Mouse (Mus musculus): ENCODE measurements around the gene Ros1.

GRCm38 (mm10) chr10:52092181-52092580, 102.9 kb downstream of the Ros1 start:
- TF ChIP-seq CTCF (IDR thresholded peaks at IDR 0.05; ENCODE audit: control insufficient read depth, insufficient read depth, insufficient read length) (no peak), MAX (IDR thresholded peaks at IDR 0.05) (no peak), CEBPB (IDR thresholded peaks at IDR 0.05; ENCODE audit: low read depth) (no peak), MYOG (IDR thresholded peaks at IDR 0.05; ENCODE audit: control insufficient read depth, extremely low read depth, insufficient read length) (no peak), MYOD1 (IDR thresholded peaks at IDR 0.05; ENCODE audit: control insufficient read depth, insufficient read length, low read depth) (no peak), USF1 (IDR thresholded peaks at IDR 0.05; ENCODE audit: low read depth) (no peak), FOSL1 (IDR thresholded peaks at IDR 0.05; ENCODE audit: insufficient read depth, low read length, poor library complexity, severe bottlenecking) (no peak)
